Mouse (Mus musculus) ES-E14 (cell line): ENCODE data around the gene Smco3. TPM values are rescaled to one million over a fixed set of nuclear protein-coding genes. Genes with fewer than 3 reads are reported as not detected.
"Not testable (repeated sequence)": the region's sequence is repeated elsewhere in the genome, so short reads cannot be mapped to it uniquely, and the experiment has no call there.

Experiments used
- DNase-seq: peaks from one replicate; pipeline ENCODE4 v3.0.0-alpha.2; 2013; ENCODE audit warnings: low read depth, low spot score
- H3K27ac ChIP-seq: 2 replicates; pipeline ENCODE4 v1.5.1; 2012; ENCODE audit warnings: low read depth, mild to moderate bottlenecking, low read length, moderate library complexity, mixed read lengths; ENCODE audit not compliant: poor library complexity, insufficient read depth, severe bottlenecking
- H3K36me3 ChIP-seq: 2 replicates; pipeline ENCODE4 v1.6.1; 2012; ENCODE audit warnings: mild to moderate bottlenecking, low read length, moderate library complexity, mixed read lengths; ENCODE audit not compliant: control insufficient read depth, poor library complexity, insufficient read depth, severe bottlenecking
- H3K4me1 ChIP-seq, 2 experiments: fragments of 150-350 bp in 1 of 2; sonication (generic) in 1 of 2; 2 replicates each; pipeline ENCODE4 v1.6.1; 2012; ENCODE audit warnings: low read length in 2 of 2, mild to moderate bottlenecking in 1 of 2, mixed read lengths in 1 of 2; ENCODE audit not compliant: control insufficient read depth in 2 of 2, insufficient read depth in 2 of 2, poor library complexity in 1 of 2
- H3K4me3 ChIP-seq, 2 experiments: fragments of 150-350 bp in 1 of 2; sonication (generic) in 1 of 2; 2 replicates each; pipeline ENCODE4 v1.5.1; 2012; ENCODE audit warnings: low read length in 2 of 2, low read depth in 1 of 2, mild to moderate bottlenecking in 1 of 2, mixed read lengths in 1 of 2; ENCODE audit not compliant: insufficient read depth in 1 of 2, poor library complexity in 1 of 2, severe bottlenecking in 1 of 2
- H3K9ac ChIP-seq: 2 replicates; pipeline ENCODE4 v1.6.1; 2012; ENCODE audit warnings: low read depth, mild to moderate bottlenecking, low read length, mixed read lengths; ENCODE audit not compliant: poor library complexity, insufficient read depth, severe bottlenecking
- H3K9me3 ChIP-seq: fragments of 150-350 bp; sonication (generic); 2 replicates; pipeline ENCODE4 v1.6.1; 2012; ENCODE audit warnings: low read depth, mild to moderate bottlenecking, low read length; ENCODE audit not compliant: control insufficient read depth, insufficient read depth
- CHD2 ChIP-seq: IDR thresholded peaks from 2 replicates; pipeline ENCODE4 v1.6.1; 2014; ENCODE audit warnings: mild to moderate bottlenecking, low read depth, low read length, inconsistent platforms
- HCFC1 ChIP-seq: IDR thresholded peaks from 2 replicates; pipeline ENCODE4 v1.6.1; 2012; ENCODE audit warnings: low read length, inconsistent platforms, borderline replicate concordance; ENCODE audit not compliant: insufficient read depth
- MAFK ChIP-seq: IDR thresholded peaks from 2 replicates; pipeline ENCODE4 v1.6.1; 2014; ENCODE audit warnings: mild to moderate bottlenecking, low read depth, low read length, inconsistent platforms; ENCODE audit not compliant: insufficient read depth
- ZC3H11A ChIP-seq: IDR thresholded peaks from 2 replicates; pipeline ENCODE4 v1.6.1; 2012; ENCODE audit warnings: low read depth, mild to moderate bottlenecking, inconsistent platforms, low read length, borderline replicate concordance
- ZNF384 ChIP-seq: IDR thresholded peaks from 2 replicates; pipeline ENCODE4 v1.6.1; 2012; ENCODE audit warnings: low read depth, low read length, inconsistent platforms
- in situ Hi-C, 2 experiments: fragments of 600-800 bp; cut with MboI; formaldehyde crosslinking; loops; one replicate each; pipeline ENCODE4 v1.15.1; 2025; ENCODE audit warnings: low sequenced_read_pairs in 2 of 2, inconsistent platforms in 1 of 2; ENCODE audit not compliant: unreplicated experiment in 2 of 2
- total RNA-seq: library from RNA; depleted of rRNA; stranded (reverse); fragments of 300-350 nt; gene quantifications from 2 replicates; pipeline ENCODE4 v1.2.3, GENCODE M21; 2012

Smco3 gene
- total RNA-seq, 1 experiment = not detected

DNA sequence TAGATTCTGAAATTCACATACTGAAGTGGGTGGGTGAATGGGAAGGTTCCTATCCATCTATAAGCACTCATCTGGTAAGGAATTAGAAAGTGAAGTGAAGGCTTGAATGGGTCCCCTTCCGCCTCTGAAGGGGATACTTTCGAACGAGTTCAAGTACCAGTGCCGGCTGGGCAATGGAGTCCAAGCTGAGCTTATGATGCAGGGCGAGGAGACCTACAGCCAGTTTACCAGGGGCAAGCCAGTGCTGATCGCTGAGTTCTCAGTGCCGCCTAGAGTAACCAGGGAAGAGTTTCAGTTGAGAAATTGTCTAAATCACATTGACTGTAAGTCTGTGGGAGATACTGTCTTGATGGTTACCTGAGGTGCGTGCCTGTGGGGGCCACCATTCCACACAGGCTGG, 34.5 kb downstream of the Smco3 start:
- H3K9me3 ChIP-seq = no peaks in the 10 kb centered on the region
- no peak overlapping the region for H3K9ac ChIP-seq
- H3K4me1 ChIP-seq = 0 out of 4 replicates have a peak, but pooled peaks cover 0 to 4% of the 10 kb centered on the region in 2 experiments
- in situ Hi-C loops = no loop called here
- no peak overlapping the region for H3K27ac ChIP-seq
- DNase-seq = no peak
- H3K4me3 ChIP-seq = no peak overlapping the region
- no peaks in the 10 kb centered on the region for H3K36me3 ChIP-seq
- no peak for TF ChIP-seq CHD2
- TF ChIP-seq ZC3H11A = no peak
- TF ChIP-seq ZNF384 = no peak
- no peak for TF ChIP-seq MAFK
- TF ChIP-seq HCFC1 = no peak

DNA sequence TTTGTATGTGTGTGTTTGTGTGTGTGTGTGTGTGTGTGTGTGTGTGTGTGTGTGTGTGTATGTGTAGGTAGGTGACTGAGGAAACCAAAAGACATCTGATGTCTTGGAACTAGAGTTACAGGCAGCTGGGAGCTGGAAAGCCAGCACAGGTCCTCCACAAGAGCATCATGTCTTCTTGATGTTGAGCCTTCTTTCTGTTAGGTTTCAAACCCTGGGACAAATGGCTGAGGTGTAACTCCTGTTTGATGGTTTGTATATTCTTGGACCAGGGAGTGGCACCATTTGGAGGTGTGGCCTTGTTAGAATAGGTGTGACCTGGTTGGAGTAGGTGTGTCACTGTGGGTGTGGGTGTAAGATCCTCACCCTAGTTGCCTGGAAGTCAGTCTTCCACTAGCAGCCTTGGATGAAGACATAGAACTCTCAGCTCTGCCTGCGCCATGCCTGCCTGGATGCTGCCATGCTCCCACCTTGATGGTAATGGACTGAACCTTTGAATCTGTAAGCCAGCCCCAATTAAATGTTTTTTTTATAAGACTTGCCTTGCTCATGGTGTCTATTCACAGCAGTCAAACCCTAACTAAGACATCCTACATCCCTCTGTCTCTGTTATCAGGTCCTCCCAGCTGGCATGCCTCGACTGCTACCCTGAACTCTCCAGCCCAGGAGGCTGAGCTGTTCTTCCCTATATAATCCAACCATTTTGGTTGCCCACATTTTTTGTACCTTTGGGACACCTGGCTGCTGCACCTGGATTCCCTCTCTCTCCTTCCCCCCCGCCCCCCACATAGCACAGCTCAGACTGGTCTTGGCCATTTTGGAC, 37.2 kb downstream of the Smco3 start:
- in situ Hi-C loops, H3K4me1 ChIP-seq, H3K4me3 ChIP-seq, DNase-seq, H3K36me3 ChIP-seq, H3K9ac ChIP-seq, H3K9me3 ChIP-seq, H3K27ac ChIP-seq: not testable (repeated sequence)

DNA sequence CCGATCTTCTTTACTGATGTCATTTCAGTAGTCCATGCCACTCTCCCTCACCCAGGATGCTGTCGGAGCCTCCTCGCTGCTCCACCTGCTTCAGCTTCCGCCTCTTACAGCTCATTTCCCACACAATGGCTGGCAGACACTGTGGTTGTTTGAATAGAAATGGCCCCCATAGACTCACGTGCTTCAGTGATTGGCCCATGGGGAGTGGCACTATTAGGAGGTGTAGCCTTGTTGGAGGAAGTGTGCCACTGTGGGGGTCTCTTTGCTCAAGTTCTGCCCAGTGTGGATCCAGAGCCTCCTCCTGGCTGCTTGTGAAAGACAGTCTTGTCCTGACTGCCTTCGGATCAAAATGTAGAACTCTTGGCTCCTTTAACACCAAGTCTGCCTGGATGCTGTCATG, 39.4 kb downstream of the Smco3 start:
- Histone ChIP-seq H3K27ac (no peak overlapping the region), H3K9me3 (no peaks in the 10 kb centered on the region), H3K9ac (no peak overlapping the region), H3K36me3 (no peaks in the 10 kb centered on the region), H3K4me3 (no peak overlapping the region), H3K4me1 (no peaks in the 10 kb centered on the region)
- DNase-seq = no peak
- in situ Hi-C loops = no loop called here
- TF ChIP-seq MAFK (no peak), ZC3H11A (no peak), ZNF384 (no peak), CHD2 (no peak), HCFC1 (no peak)

DNA sequence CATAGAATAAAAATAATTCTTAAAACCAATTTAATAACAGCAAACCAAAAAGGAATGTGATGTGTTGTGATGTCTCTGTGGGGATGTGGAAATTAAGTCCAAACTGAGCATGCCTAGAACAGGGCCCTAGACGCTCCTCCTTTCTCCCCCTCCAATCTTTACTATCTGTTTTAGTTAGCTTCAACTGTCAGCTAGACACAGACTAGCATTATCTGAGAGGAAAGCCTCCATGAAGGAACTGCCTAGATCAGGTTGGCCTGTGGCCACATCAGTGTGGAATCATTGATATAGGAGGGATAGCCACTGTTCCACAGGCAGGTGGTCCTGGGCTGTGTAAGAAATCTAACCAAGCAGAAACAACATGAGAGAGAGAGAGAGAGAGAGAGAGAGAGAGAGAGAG, 40.1 kb downstream of the Smco3 start:
- DNase-seq = no peak
- Histone ChIP-seq H3K27ac (no peak overlapping the region), H3K9me3 (no peaks in the 10 kb centered on the region), H3K4me3 (no peak overlapping the region), H3K36me3 (no peaks in the 10 kb centered on the region), H3K9ac (no peak overlapping the region), H3K4me1 (no peaks in the 10 kb centered on the region)
- TF ChIP-seq HCFC1 (no peak), CHD2 (no peak), ZC3H11A (no peak), ZNF384 (no peak), MAFK (no peak)
- in situ Hi-C loops = no loop called here
